Mouse (Mus musculus): ENCODE measurements around the gene Dus4l.
"Not testable (repeated sequence)": the region's sequence is repeated elsewhere in the genome, so short reads cannot be mapped to it uniquely, and the experiment has no call there.

Gene Dus4l

GRCm38 (mm10) chr12:31654197-31654964 lies at the start of gene Dus4l, which contains the start of gene Cog5:
Gene Dus4l (minus strand): TSS chr12:31654826.
Gene Cog5 (plus strand): TSS chr12:31654869.
- peak; percentile 97 for DNase-seq (ENCODE audit: low read depth, low spot score)

- peak; percentile 19 for DNase-seq (ENCODE audit: low read depth, low spot score)
These were observed 49.3 kb upstream of the Dus4l start for GRCm38 (mm10) chr12:31703904-31704303.

GRCm38 (mm10) chr12:31701411-31701810 lies 46.8 kb upstream of the Dus4l start:
- DNase-seq (ENCODE audit: low read depth, low spot score) = no peak

GRCm38 (mm10) chr12:31700623-31701347 lies 46.2 kb upstream of the Dus4l start:
- DNase-seq (ENCODE audit: low read depth, low spot score) = no peak

- DNase-seq (ENCODE audit: low read depth, low spot score) = no peak
These were observed 38.7 kb upstream of the Dus4l start for GRCm38 (mm10) chr12:31693278-31693677.

GRCm38 (mm10) chr12:31686679-31687078 lies 32.1 kb upstream of the Dus4l start:
- no peak for DNase-seq (ENCODE audit: low read depth, low spot score)

GRCm38 (mm10) chr12:31667187-31667586 lies 12.6 kb upstream of the Dus4l start:
- no peak for DNase-seq (ENCODE audit: low read depth, low spot score)

GRCm38 (mm10) chr12:31665999-31666398 lies 11.4 kb upstream of the Dus4l start:
- no peak for DNase-seq (ENCODE audit: low read depth, low spot score)

GRCm38 (mm10) chr12:31656841-31657240 lies 2.2 kb upstream of the Dus4l start:
- DNase-seq (ENCODE audit: low read depth, low spot score) = no peak

GRCm38 (mm10) chr12:31654965-31655477 lies 395 bp upstream of the Dus4l start:
- no peak for DNase-seq (ENCODE audit: low read depth, low spot score)

GRCm38 (mm10) chr12:31653611-31654010 lies 1.0 kb downstream of the Dus4l start:
- DNase-seq (ENCODE audit: low read depth, low spot score) = peak; percentile 45

GRCm38 (mm10) chr12:31635240-31635607 lies 19.4 kb downstream of the Dus4l start:
- DNase-seq (ENCODE audit: low read depth, low spot score) = no peak

- peak; percentile 83 for DNase-seq (ENCODE audit: low read depth, low spot score)
These were observed 20.0 kb downstream of the Dus4l start, which contains the start of gene Bcap29 for GRCm38 (mm10) chr12:31634343-31635239. Gene Bcap29 (minus strand): TSS chr12:31634658.

GRCm38 (mm10) chr12:31633970-31634342 lies 20.7 kb downstream of the Dus4l start:
- DNase-seq (ENCODE audit: low read depth, low spot score) = peak; percentile 75

- DNase-seq (ENCODE audit: low read depth, low spot score) = not testable (repeated sequence)
These were observed 26.2 kb downstream of the Dus4l start for GRCm38 (mm10) chr12:31628396-31628795.

- DNase-seq (ENCODE audit: low read depth, low spot score) = no peak
These were observed 29.6 kb downstream of the Dus4l start for GRCm38 (mm10) chr12:31625016-31625415.

- no peak for DNase-seq (ENCODE audit: low read depth, low spot score)
These were observed 34.5 kb downstream of the Dus4l start for GRCm38 (mm10) chr12:31620106-31620505.

GRCm38 (mm10) chr12:31613353-31613752 lies 41.3 kb downstream of the Dus4l start:
- DNase-seq (ENCODE audit: low read depth, low spot score) = no peak

- no peak for DNase-seq (ENCODE audit: low read depth, low spot score)
These were observed 46.5 kb downstream of the Dus4l start for GRCm38 (mm10) chr12:31608138-31608537.

- DNase-seq (ENCODE audit: low read depth, low spot score) = no peak
These were observed 49.7 kb downstream of the Dus4l start for GRCm38 (mm10) chr12:31604894-31605293.

GRCm38 (mm10) chr12:31603586-31603985 lies 51.0 kb downstream of the Dus4l start:
- DNase-seq (ENCODE audit: low read depth, low spot score) = no peak

- no peak for DNase-seq (ENCODE audit: low read depth, low spot score)
These were observed 60.3 kb downstream of the Dus4l start for GRCm38 (mm10) chr12:31594296-31594695.

Data from A20 (cell line).